Mouse (Mus musculus): ENCODE results near the gene Gm6880. TPM values are rescaled to one million over a fixed set of nuclear protein-coding genes. Genes with fewer than 3 reads are reported as not detected.
A peak's percentile ranks its signal among the peaks of the same experiment; 100 is the strongest.
"Not testable (repeated sequence)": the region's sequence is repeated elsewhere in the genome, so short reads cannot be mapped to it uniquely, and the experiment has no call there.

Gene Gm6880
- total RNA-seq (2014; fragmentation: Nextera tagmentation) (not detected in 2 replicates), total RNA-seq (2017) (not detected in 2 replicates)

GRCm38 (mm10) chrX:74481349-74481885 is at the start of gene Gm6880:
Gene Gm6880 (minus strand): TSS chrX:74481399.
- not testable (repeated sequence) for ATAC-seq (replicated peaks; ENCODE audit: low FRiP score, low TSS enrichment, poor library complexity, severe bottlenecking)

DNA sequence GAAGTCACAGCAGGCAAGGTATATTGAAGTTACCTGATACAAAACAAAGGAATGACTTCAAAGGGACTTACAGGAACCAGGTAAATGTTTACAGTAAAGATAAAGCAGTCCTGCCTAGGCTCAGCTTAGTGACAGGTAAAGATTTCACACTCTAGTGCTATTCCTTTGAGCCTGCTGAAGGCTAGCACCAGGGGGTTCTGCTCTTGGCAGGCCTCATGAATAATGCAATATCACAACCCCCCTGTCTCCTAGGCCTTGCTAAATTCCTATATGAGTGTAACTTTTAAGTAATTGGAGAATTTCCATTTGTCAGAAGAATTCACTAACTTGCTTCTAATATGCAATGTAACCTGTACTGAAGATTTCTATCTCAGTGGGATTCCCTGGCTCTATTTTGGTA is 36.3 kb upstream of the Gm6880 start:
- not testable (repeated sequence) for ATAC-seq (replicated peaks; ENCODE audit: low FRiP score, low TSS enrichment, poor library complexity, severe bottlenecking)

DNA sequence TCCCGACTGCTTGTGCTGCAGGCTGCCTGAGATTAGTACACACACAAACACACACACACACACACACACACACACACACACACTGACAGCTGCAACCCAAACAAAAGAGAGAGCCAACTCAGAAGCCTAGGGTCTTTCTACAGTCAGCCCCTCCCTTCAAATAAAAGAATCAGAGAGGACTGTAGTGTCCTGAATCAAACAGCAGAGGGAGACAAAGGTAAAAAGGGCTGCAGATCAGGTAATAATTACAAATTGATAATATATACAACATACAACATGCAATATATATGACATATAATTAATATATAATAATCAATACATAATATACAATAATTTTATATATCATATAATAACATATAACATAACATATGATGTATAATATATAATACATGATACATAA is 15.9 kb upstream of the Gm6880 start:
- no peak for ATAC-seq (replicated peaks; ENCODE audit: low FRiP score, low TSS enrichment, poor library complexity, severe bottlenecking)

DNA sequence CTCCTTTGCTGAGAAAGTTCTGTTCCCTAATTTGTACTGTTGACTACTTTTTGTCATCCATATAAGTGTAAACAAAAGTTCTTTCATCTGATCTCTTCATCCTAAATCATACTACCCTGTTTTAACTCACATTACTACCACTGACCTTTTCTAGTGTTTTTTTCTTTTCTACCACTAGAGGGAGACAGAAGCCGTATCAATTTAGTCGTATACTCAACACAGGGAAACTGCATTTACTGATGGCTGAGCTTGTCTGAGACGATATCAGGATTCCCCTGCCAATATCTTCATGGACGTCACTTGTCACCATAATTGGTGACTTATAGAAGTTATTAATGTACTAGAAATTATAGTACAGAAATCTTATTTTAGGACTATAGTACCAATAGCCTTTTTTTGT is 28.4 kb downstream of the Gm6880 start:
- ATAC-seq (replicated peaks; ENCODE audit: low FRiP score, low TSS enrichment, poor library complexity, severe bottlenecking): peak; percentile 70; the same call in 1 of the 2 replicates

DNA sequence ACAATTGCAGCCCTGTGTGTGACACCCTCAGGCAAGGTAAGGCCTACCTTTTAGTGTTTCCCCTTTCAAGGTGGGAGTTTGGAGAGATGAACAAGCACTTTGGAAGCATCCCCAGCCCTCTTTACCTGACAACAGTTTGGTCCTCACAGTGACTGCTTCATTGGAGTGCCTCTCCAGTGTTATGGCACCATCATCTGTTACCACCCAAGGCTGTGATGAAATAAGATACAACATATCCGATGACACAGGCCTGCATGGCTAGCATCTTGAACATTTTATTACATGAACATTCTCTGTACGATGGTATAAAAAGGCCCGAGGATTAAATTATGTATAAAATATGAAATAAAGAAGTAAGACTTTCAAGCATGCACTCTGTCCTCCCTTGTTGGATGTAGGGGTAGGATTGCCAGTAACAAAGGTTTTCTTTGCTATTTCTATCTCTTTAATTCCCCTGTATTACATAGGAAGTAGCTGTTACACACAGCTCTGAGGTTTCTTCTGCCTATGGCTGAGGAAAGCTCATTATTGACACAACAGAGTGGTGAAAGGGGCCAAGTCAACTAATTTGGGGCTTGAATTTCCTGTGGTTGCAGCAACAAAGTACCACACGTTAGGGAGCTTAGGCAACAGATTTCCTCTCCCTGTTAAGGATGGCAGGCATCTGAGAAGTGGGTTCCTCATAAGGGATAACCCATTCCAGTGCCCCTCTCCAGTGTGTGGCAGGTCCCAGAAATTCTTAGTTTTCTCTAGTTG is 29.9 kb downstream of the Gm6880 start:
- ATAC-seq (replicated peaks; ENCODE audit: low FRiP score, low TSS enrichment, poor library complexity, severe bottlenecking): no peak

Other genes starting within 250 kb of the Gm6880 start
- 118 and 156 TPM in 2 replicates for gene Flna, start 231.6 kb downstream of the Gm6880 start, total RNA-seq (2014; fragmentation: Nextera tagmentation)
- 299 and 337 TPM in 2 replicates for gene Flna, start 231.6 kb downstream of the Gm6880 start, total RNA-seq (2017)
- 67.1 and 96.2 TPM in 2 replicates for gene Emd, start 226.7 kb downstream of the Gm6880 start, total RNA-seq (2014; fragmentation: Nextera tagmentation)
- gene Emd, start 226.7 kb downstream of the Gm6880 start, total RNA-seq (2017): 74.5 and 113 TPM in 2 replicates
- 4,546 and 4,933 TPM in 2 replicates for gene Rpl10, start 210.6 kb downstream of the Gm6880 start, total RNA-seq (2014; fragmentation: Nextera tagmentation)
- 1,280 and 1,947 TPM in 2 replicates for gene Rpl10, start 210.6 kb downstream of the Gm6880 start, total RNA-seq (2017)
- 37.9 and 62.6 TPM in 2 replicates for gene Taz, start 199.5 kb downstream of the Gm6880 start, total RNA-seq (2014; fragmentation: Nextera tagmentation)
- 37.0 and 41.7 TPM in 2 replicates for gene Taz, start 199.5 kb downstream of the Gm6880 start, total RNA-seq (2017)
- 12.9 and 22.9 TPM in 2 replicates for gene Dnase1l1, start 199.1 kb downstream of the Gm6880 start, total RNA-seq (2014; fragmentation: Nextera tagmentation)
- 15.6 and 28.0 TPM in 2 replicates for gene Dnase1l1, start 199.1 kb downstream of the Gm6880 start, total RNA-seq (2017)
- gene Atp6ap1, start 184.3 kb downstream of the Gm6880 start, total RNA-seq (2014; fragmentation: Nextera tagmentation): 91.6 and 95.2 TPM in 2 replicates
- 72.2 and 111 TPM in 2 replicates for gene Atp6ap1, start 184.3 kb downstream of the Gm6880 start, total RNA-seq (2017)
- gene Gdi1, start 176.4 kb downstream of the Gm6880 start, total RNA-seq (2014; fragmentation: Nextera tagmentation): 105 and 125 TPM in 2 replicates
- 12.9 and 19.3 TPM in 2 replicates for gene Gdi1, start 176.4 kb downstream of the Gm6880 start, total RNA-seq (2017)
- 32.6 and 39.6 TPM in 2 replicates for gene Fam50a, start 168.4 kb downstream of the Gm6880 start, total RNA-seq (2014; fragmentation: Nextera tagmentation)
- gene Fam50a, start 168.4 kb downstream of the Gm6880 start, total RNA-seq (2017): 62.1 and 75.4 TPM in 2 replicates
- gene Plxna3, start 152.3 kb downstream of the Gm6880 start, total RNA-seq (2014; fragmentation: Nextera tagmentation): 3.9 and 14.8 TPM in 2 replicates
- 0.80 TPM in 2 replicates for gene Plxna3, start 152.3 kb downstream of the Gm6880 start, total RNA-seq (2017)
- 62.4 and 101 TPM in 2 replicates for gene Lage3, start 127.8 kb downstream of the Gm6880 start, total RNA-seq (2014; fragmentation: Nextera tagmentation)
- gene Lage3, start 127.8 kb downstream of the Gm6880 start, total RNA-seq (2017): 29.6 and 35.2 TPM in 2 replicates
- 35.0 and 64.6 TPM in 2 replicates for gene Ubl4a, start 108.2 kb downstream of the Gm6880 start, total RNA-seq (2014; fragmentation: Nextera tagmentation)
- gene Ubl4a, start 108.2 kb downstream of the Gm6880 start, total RNA-seq (2017): 14.1 and 24.5 TPM in 2 replicates
- 6.7 and 16.4 TPM in 2 replicates for gene Slc10a3, start 108.0 kb downstream of the Gm6880 start, total RNA-seq (2014; fragmentation: Nextera tagmentation)
- 11.5 and 11.6 TPM in 2 replicates for gene Slc10a3, start 108.0 kb downstream of the Gm6880 start, total RNA-seq (2017)
- gene Fam3a, start 88.1 kb downstream of the Gm6880 start, total RNA-seq (2014; fragmentation: Nextera tagmentation): 13.1 and 16.5 TPM in 2 replicates
- gene Fam3a, start 88.1 kb downstream of the Gm6880 start, total RNA-seq (2017): 12.8 and 21.1 TPM in 2 replicates
- gene Ikbkg, start 88.1 kb downstream of the Gm6880 start, total RNA-seq (2014; fragmentation: Nextera tagmentation): 12.6 and 16.4 TPM in 2 replicates
- gene Ikbkg, start 88.1 kb downstream of the Gm6880 start, total RNA-seq (2017): 25.7 and 45.8 TPM in 2 replicates
- 68.0 and 77.7 TPM in 2 replicates for gene G6pdx, start 52.2 kb downstream of the Gm6880 start, total RNA-seq (2014; fragmentation: Nextera tagmentation)
- 47.5 and 77.2 TPM in 2 replicates for gene G6pdx, start 52.2 kb downstream of the Gm6880 start, total RNA-seq (2017)
- not detected in 2 replicates for gene Olfr1326-ps1, start 93.5 kb upstream of the Gm6880 start, total RNA-seq (2014; fragmentation: Nextera tagmentation)
- not detected in 2 replicates for gene Olfr1326-ps1, start 93.5 kb upstream of the Gm6880 start, total RNA-seq (2017)
- gene Olfr1325, start 111.3 kb upstream of the Gm6880 start, total RNA-seq (2014; fragmentation: Nextera tagmentation): not detected in 2 replicates
- not detected in 2 replicates for gene Olfr1325, start 111.3 kb upstream of the Gm6880 start, total RNA-seq (2017)
- gene Gm5640, start 164.2 kb upstream of the Gm6880 start, total RNA-seq (2014; fragmentation: Nextera tagmentation): not detected in 2 replicates
- gene Gm5640, start 164.2 kb upstream of the Gm6880 start, total RNA-seq (2017): not detected in 2 replicates

All from megakaryocyte-erythroid progenitor cell, adult 5-6 weeks (primary cell).